Mouse (Mus musculus): ENCODE results near the gene St6galnac3. TPM values are rescaled to one million over a fixed set of nuclear protein-coding genes. Genes with fewer than 3 reads are reported as not detected.

St6galnac3 gene
- total RNA-seq, 2 experiments from 2014 or later: 8.5 to 14.8 TPM

DNA sequence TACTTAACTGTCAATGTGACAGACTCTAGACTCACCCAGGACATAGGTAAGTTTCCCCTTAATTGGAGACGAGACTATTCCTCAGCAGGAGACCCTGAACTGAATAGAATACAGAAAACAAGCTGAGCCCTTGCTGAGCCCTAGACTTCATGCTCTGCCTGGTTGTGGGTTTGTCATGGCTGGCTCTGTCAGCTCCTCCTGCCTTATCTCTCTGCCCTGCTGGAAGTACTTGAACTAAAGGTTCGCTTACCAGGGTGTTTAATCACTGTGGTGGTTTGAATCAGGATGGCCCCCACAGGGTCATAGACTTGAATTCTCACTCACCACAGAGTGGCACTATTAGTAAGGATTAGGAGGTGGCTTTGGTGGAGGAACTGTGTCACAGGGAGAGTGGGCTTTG, 125.8 kb downstream of the St6galnac3 start:
- intact Hi-C loops (cut with DNase I): no loop called here
- DNase-seq: no peak

DNA sequence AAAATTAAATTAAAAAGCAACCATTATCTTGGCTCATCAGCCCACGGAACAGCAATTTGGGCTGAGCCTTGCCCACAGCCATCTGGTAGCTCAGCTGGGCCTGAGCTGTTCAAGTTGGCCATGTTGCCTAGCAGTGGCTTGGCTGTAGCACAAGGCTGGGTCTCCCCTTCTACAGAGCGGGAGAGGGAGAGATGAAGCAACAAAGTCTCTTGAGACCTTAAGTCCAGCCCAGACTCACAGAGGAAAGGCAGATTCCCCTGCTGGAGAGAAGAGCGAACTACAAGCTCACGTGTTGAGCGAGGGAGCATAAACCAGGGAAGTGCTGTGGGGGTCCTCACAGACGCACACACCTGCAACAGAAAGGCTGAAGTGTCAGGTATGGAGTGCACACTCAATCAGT, 126.3 kb downstream of the St6galnac3 start:
- no peak for DNase-seq
- intact Hi-C loops (cut with DNase I): no loop called here

DNA sequence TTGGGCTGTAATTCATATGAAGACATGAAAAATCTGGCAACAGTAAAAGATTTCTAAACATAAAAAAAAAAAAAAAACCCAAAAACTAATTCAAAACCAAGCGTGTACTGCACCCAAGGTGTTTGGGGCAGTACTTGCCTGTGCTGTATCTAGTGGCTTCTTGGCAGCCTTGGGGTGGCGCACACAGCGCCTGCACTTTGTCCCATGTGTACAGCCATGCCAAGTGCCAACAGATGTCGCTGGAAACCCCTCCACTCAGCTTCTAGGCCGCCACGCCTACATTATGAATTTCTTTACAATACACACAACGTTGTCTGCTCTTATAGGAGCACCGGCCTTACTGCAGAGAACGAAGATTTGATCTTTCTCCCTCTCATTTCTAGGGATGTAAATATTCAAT, 130.4 kb downstream of the St6galnac3 start:
- intact Hi-C loops (cut with DNase I): no loop called here

GRCm38 (mm10) chr3:153593978-153594377, 131.0 kb downstream of the St6galnac3 start:
- intact Hi-C loops (cut with DNase I): no loop called here
- no peak for DNase-seq

More for the DNA sequence above, 130.4 kb downstream of the St6galnac3 start:
- DNase-seq: no peak

DNA sequence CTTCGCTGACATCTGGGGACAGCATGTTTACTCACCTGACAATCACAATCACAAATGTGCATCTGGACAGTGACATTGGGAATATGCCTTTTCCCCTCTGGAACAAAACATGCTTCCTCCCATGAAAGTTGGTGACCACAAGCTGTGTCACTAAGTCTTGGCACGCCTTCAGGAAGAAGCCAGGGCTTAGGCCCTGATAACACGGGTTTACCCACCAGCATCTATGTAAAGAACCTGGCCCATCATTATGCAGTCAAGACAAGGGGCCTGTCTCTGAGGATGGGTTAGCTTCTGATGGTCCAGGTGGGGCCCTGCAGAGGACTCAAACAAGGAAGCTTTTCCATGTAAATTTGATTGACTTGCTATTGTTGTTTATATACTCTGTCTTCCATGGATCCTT, 131.9 kb downstream of the St6galnac3 start:
- intact Hi-C loops (cut with DNase I): no loop called here
- no peak for DNase-seq

DNA sequence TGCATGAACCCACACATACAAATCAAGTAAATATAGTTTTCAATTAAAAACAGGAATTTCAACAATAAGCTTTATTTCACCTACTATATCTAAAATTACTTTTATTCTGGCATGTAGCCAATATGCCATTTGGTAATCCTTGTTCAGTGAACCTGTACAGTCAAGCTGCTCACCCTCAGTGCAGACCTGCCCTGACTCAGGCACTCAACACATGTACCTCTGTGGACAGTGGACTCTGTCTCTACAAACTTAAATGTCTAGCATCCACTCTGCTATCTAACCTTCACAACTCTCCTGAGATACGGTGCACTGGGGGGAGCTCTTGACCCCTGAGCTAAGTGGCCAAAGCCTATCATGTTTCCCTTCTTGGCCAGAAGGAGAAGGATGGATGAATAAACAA, 137.4 kb downstream of the St6galnac3 start:
- intact Hi-C loops (cut with DNase I): loop anchor here (5.0 kb wide), 1 partner anchor 195 kb away; no protein-coding TSS in a partner anchor
- no peak for DNase-seq

DNA sequence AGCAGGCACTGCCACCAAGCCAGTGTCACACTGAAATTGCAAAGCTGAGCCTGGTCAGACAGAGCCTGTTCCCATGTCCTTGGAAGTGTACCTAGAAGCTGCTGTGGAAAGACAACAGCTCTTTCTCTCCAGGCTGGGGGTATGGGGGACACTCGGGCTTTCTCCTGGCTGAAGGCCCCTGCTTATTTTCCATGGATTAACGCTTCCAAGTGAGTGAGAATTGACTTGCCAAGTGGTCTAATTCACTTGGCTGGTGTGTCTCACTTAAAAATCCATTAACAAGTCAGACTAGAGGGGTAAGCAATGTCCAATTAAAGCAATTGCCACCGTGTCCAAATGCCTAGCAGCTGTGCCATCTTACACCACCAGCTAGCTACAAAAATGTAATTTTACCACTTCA, 140.1 kb downstream of the St6galnac3 start:
- intact Hi-C loops (cut with DNase I): loop anchor here (5.0 kb wide), 1 partner anchor 193 kb away; no protein-coding TSS in a partner anchor
- no peak for DNase-seq

- DNase-seq: no peak
- intact Hi-C loops (cut with DNase I): no loop called here
Observed at GRCm38 (mm10) chr3:153582065-153582464, 142.9 kb downstream of the St6galnac3 start.

- intact Hi-C loops (cut with DNase I): no loop called here
- DNase-seq: no peak
Observed at GRCm38 (mm10) chr3:153580625-153581024, 144.3 kb downstream of the St6galnac3 start.

DNA sequence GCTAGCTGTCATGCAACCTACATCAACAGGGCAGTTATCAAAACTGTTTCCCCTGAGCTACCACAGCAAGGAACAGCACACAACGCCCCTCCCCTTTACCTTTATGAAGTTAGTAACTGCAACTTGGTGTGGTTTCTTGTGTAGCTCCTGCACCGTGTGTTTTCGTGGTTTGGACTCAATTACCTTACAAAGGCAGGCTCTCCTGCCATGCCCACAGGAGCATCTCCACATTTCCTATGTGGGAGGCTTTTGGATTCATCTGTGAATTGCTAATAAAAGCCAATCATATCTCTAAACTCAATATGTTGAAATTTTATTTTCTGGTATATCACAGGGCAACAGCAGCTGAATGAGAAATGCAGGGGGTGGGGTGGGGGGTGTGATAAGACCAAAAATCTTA, 144.8 kb downstream of the St6galnac3 start:
- DNase-seq: no peak
- intact Hi-C loops (cut with DNase I): no loop called here

- no peak for DNase-seq
- intact Hi-C loops (cut with DNase I): no loop called here
Observed at GRCm38 (mm10) chr3:153577286-153577685, 147.7 kb downstream of the St6galnac3 start.

- no peak for DNase-seq
Observed at GRCm38 (mm10) chr3:153571152-153571551, 153.8 kb downstream of the St6galnac3 start.

GRCm38 (mm10) chr3:153568815-153569214, 156.2 kb downstream of the St6galnac3 start:
- intact Hi-C loops (cut with DNase I): no loop called here
- DNase-seq: no peak

More at GRCm38 (mm10) chr3:153571152-153571551, 153.8 kb downstream of the St6galnac3 start:
- intact Hi-C loops (cut with DNase I): no loop called here

GRCm38 (mm10) chr3:153567913-153568312, 157.1 kb downstream of the St6galnac3 start:
- DNase-seq: no peak
- intact Hi-C loops (cut with DNase I): no loop called here

- intact Hi-C loops (cut with DNase I): no loop called here
- no peak for DNase-seq
Observed at GRCm38 (mm10) chr3:153567512-153567911, 157.5 kb downstream of the St6galnac3 start.

- intact Hi-C loops (cut with DNase I): no loop called here
- DNase-seq: no peak
Observed at GRCm38 (mm10) chr3:153566100-153566499, 158.9 kb downstream of the St6galnac3 start.

GRCm38 (mm10) chr3:153560897-153561296, 164.1 kb downstream of the St6galnac3 start:
- intact Hi-C loops (cut with DNase I): no loop called here
- no peak for DNase-seq

DNA sequence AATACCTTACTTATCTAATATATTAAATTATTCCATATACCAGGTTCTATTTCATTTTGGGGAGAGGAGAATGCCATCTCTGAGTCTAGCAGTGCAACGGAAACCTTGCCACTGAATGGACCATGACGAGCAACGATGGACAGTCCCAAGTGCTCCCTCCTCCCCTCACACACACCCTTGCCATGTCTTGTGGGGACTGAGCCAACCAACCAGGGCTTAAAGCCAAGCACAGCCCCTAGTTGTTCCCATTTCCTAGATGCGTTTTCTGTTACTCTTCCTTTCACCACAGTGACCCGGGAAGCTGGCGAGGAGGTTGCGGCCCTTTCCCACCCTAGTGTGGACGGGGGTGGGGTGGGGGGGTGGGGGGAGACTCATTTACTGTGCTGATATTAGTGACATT, 165.4 kb downstream of the St6galnac3 start:
- intact Hi-C loops (cut with DNase I): no loop called here
- DNase-seq: no peak

DNA sequence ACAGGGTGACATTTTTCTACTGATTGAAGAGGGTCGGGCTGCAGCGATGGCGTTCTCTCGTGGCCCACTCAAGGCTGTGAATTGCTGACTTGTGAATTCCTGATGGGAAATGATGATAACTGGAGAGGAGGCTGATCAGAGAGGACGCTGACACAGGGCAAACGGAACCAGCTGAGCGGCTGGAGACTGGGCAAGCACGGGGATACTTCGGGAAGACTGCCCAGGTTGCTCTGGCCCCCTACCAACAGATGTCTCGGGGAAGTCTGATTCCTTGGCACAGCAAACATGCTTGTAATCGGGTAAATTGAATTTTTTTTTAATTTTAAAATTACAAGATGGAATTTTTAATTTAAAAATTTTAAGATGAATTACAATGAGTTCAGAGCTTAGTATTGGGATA, 168.4 kb downstream of the St6galnac3 start:
- DNase-seq: peak; percentile 16 to 27
- intact Hi-C loops (cut with DNase I): no loop called here

GRCm38 (mm10) chr3:153553712-153554111, 171.3 kb downstream of the St6galnac3 start:
- no peak for DNase-seq
- intact Hi-C loops (cut with DNase I): no loop called here

DNA sequence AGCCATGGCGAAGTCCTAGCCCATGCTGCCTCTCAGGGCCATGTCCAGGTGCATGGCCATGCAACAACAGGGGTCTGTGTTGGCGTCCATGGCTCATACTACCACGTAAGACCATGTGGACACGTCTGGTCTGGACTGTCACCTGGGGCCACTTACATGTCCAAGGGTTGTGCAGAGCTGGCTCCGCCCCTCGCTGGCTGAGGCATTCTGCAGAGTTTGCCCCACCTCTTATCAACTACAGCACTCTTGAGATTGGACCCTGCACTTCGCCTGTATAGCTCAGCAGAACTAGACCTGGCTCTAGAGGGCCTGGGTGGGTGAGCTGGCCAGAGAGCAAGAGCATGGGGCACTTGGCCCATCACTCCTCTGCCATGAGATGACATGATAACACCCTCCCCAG, 171.7 kb downstream of the St6galnac3 start:
- intact Hi-C loops (cut with DNase I): no loop called here
- DNase-seq: no peak

- intact Hi-C loops (cut with DNase I): no loop called here
- peak; percentile 19 to 25 for DNase-seq
Observed at GRCm38 (mm10) chr3:153546936-153547683, 177.9 kb downstream of the St6galnac3 start.

- intact Hi-C loops (cut with DNase I): no loop called here
- DNase-seq: no peak
Observed at GRCm38 (mm10) chr3:153539851-153540250, 185.1 kb downstream of the St6galnac3 start.

Measured in heart, postnatal 10 days (tissue).